8 mouse cellular contexts compared by ENCODE assay signal in the genomic region with DNA sequence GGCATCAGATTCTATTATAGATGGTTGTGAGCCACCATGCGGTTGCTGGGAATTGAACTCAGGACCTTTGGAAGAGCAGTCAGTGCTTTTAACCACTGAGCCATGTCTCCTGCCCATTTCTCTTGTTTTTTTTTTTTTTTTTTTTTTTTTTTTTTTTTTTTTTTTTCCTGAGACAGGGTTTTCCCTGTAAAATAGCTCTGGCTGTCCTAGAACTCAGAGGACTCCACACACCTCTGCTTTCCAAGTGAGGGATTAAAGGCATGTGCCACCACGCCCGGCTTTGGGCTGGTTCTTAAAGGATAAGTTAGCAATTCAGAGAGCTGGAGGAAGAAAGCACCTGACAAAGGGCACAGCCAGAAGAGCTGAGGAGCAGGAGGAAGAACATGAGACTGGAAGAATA. TPM values are rescaled to one million over a fixed set of nuclear protein-coding genes. Genes with fewer than 3 reads are reported as not detected.
DNase-seq lines count a peak whose midpoint lies in the region; ATAC-seq and TF ChIP-seq lines count a peak whose summit lies in the region.
"Not testable (repeated sequence)": the region's sequence is repeated elsewhere in the genome, so short reads cannot be mapped to it uniquely, and the experiment has no call there.

No protein-coding gene starts in this region.

- H3K9me3 ChIP-seq in E14TG2a.4 (ENCODE audit: low read length); embryonic facial prominence, embryonic 14.5 days (ENCODE audit: control insufficient read depth, low read length); heart, embryonic 13.5 days; intestine, embryonic 14.5 days (ENCODE audit: control insufficient read depth, low read length); limb, embryonic 15.5 days; liver, embryonic 16.5 days (replicated peaks; ENCODE audit: control insufficient read depth, low read length); neural tube, embryonic 12.5 days: not testable (repeated sequence)

- H3K27me3 ChIP-seq in E14TG2a.4 (ENCODE audit: insufficient read depth, low read length); embryonic facial prominence, embryonic 14.5 days (replicated peaks; ENCODE audit: control insufficient read depth, insufficient read depth, low read length); heart, embryonic 13.5 days (replicated peaks); intestine, embryonic 14.5 days (replicated peaks; ENCODE audit: control insufficient read depth, insufficient read depth, low read length); limb, embryonic 15.5 days; liver, embryonic 16.5 days (ENCODE audit: control insufficient read depth, insufficient read depth, low read depth, low read length); neural tube, embryonic 12.5 days (replicated peaks): not testable (repeated sequence)

- not testable (repeated sequence) for H3K27ac ChIP-seq in embryonic facial prominence, embryonic 14.5 days (replicated peaks; ENCODE audit: low read depth, low read length); heart, embryonic 13.5 days (replicated peaks); intestine, embryonic 14.5 days (ENCODE audit: low read depth); limb, embryonic 15.5 days; liver, embryonic 16.5 days (ENCODE audit: low read length); neural tube, embryonic 12.5 days

- peaks cover 71% of the 10 kb centered on the region for H3K36me3 ChIP-seq in E14TG2a.4 (ENCODE audit: insufficient read depth, low read length)
- H3K36me3 ChIP-seq in embryonic facial prominence, embryonic 14.5 days (ENCODE audit: control insufficient read depth, insufficient read depth, low read length), result peaks cover 20% of the 10 kb centered on the region
- peaks cover 40% of the 10 kb centered on the region for H3K36me3 ChIP-seq in heart, embryonic 13.5 days
- H3K36me3 ChIP-seq in intestine, embryonic 14.5 days (ENCODE audit: control insufficient read depth, insufficient read depth, low read length), result peaks cover 28% of the 10 kb centered on the region
- H3K36me3 ChIP-seq in limb, embryonic 15.5 days, result peaks cover 46% of the 10 kb centered on the region
- H3K36me3 ChIP-seq in liver, embryonic 16.5 days (ENCODE audit: control insufficient read depth, insufficient read depth), result not testable (repeated sequence)
- H3K36me3 ChIP-seq in neural tube, embryonic 12.5 days, result peaks cover 15% of the 10 kb centered on the region

- not testable (repeated sequence) for TF ChIP-seq CTCF in E14TG2a.4 (conservative IDR thresholded peaks at IDR 0.05; ENCODE audit: low read length)

- H3K4me1 ChIP-seq in E14TG2a.4 (replicated peaks; ENCODE audit: low read depth, low read length), result peaks cover 85% of the 10 kb centered on the region
- peaks cover 17% of the 10 kb centered on the region for H3K4me1 ChIP-seq in embryonic facial prominence, embryonic 14.5 days (ENCODE audit: control insufficient read depth, insufficient read depth, low read length)
- peaks cover 22% of the 10 kb centered on the region for H3K4me1 ChIP-seq in heart, embryonic 13.5 days
- not testable (repeated sequence) for H3K4me1 ChIP-seq in intestine, embryonic 14.5 days (replicated peaks; ENCODE audit: control insufficient read depth, insufficient read depth, low read length)
- peaks cover 21% of the 10 kb centered on the region for H3K4me1 ChIP-seq in limb, embryonic 15.5 days
- peaks cover 28% of the 10 kb centered on the region for H3K4me1 ChIP-seq in liver, embryonic 16.5 days (ENCODE audit: control insufficient read depth, low read depth, low read length)
- peaks cover 27% of the 10 kb centered on the region for H3K4me1 ChIP-seq in neural tube, embryonic 12.5 days

- H3K4me3 ChIP-seq in E14TG2a.4 (replicated peaks; ENCODE audit: low read length), result peak overlapping the region; percentile 97
- H3K4me3 ChIP-seq in embryonic facial prominence, embryonic 14.5 days (ENCODE audit: low read depth, low read length); heart, embryonic 13.5 days; intestine, embryonic 14.5 days (ENCODE audit: low read depth, low read length); limb, embryonic 15.5 days; liver, embryonic 16.5 days (ENCODE audit: low read depth, low read length); neural tube, embryonic 12.5 days: not testable (repeated sequence)

- H3K9ac ChIP-seq in embryonic facial prominence, embryonic 14.5 days (ENCODE audit: low read depth, low read length); heart, embryonic 13.5 days; intestine, embryonic 14.5 days (ENCODE audit: low read length); limb, embryonic 15.5 days; liver, embryonic 16.5 days (ENCODE audit: low read depth, low read length); neural tube, embryonic 12.5 days: not testable (repeated sequence)

- DNase-seq in R1 (ENCODE audit: low read depth, low spot score), result peak; percentile 20
- not testable (repeated sequence) for DNase-seq in embryonic facial prominence, embryonic 14.5 days (ENCODE audit: low spot score); intestine, embryonic 14.5 days (ENCODE audit: low spot score)

- ATAC-seq in embryonic facial prominence, embryonic 14.5 days (ENCODE audit: low read depth); heart, embryonic 13.5 days (ENCODE audit: extremely low read depth, insufficient number of reproducible peaks, low FRiP score, low TSS enrichment); intestine, embryonic 14.5 days (replicated peaks; ENCODE audit: low FRiP score, low TSS enrichment, low read depth); limb, embryonic 15.5 days (ENCODE audit: insufficient number of reproducible peaks, low FRiP score, low TSS enrichment, low read depth); liver, embryonic 16.5 days (ENCODE audit: low read depth); neural tube, embryonic 12.5 days (ENCODE audit: low FRiP score, low read depth): not testable (repeated sequence)

- WGBS in embryonic facial prominence, embryonic 14.5 days, result 87% methylated on average over 3 of the region's 3 CpGs
- 89% methylated on average over 3 of the region's 3 CpGs for WGBS in heart, embryonic 13.5 days
- 96% methylated on average over 3 of the region's 3 CpGs for WGBS in intestine, embryonic 14.5 days
- 92% methylated on average over 3 of the region's 3 CpGs for WGBS in limb, embryonic 15.5 days
- WGBS in liver, embryonic 16.5 days (ENCODE audit: insufficient replicate concordance), result 71% methylated on average over 3 of the region's 3 CpGs
- over 99% methylated on average over 3 of the region's 3 CpGs for WGBS in neural tube, embryonic 12.5 days

- peak overlapping the region; percentile 71; the same call in 1 of the 2 replicates for H3K4me2 ChIP-seq in embryonic facial prominence, embryonic 14.5 days (ENCODE audit: low read depth, low read length)
- H3K4me2 ChIP-seq in heart, embryonic 13.5 days, result peak overlapping the region; percentile 77
- H3K4me2 ChIP-seq in intestine, embryonic 14.5 days (ENCODE audit: low read length), result peak overlapping the region; percentile 76; the same call in 1 of the 2 replicates
- 0 out of 2 replicates have a peak overlapping the region, but pooled peaks have one; percentile 76 for H3K4me2 ChIP-seq in limb, embryonic 15.5 days
- peak overlapping the region; percentile 96; the same call in 1 of the 2 replicates for H3K4me2 ChIP-seq in liver, embryonic 16.5 days (ENCODE audit: low read depth, low read length)
- peak overlapping the region; percentile 81; the same call in 1 of the 2 replicates for H3K4me2 ChIP-seq in neural tube, embryonic 12.5 days (replicated peaks)

RNA-seq across cellular contexts. Expression of a gene that starts 1.9 kb away (rescaled TPM):
- polyA plus RNA-seq in embryonic facial prominence, embryonic 14.5 days (2014; fragmentation: Nextera tagmentation; extraction: Ambion mirVana), result 22.7 and 24.8 TPM in 2 replicates
- polyA plus RNA-seq in heart, embryonic 13.5 days (2015; fragmentation: Nextera tagmentation; extraction: Ambion mirVana), result 28.0 and 33.0 TPM in 2 replicates
- polyA plus RNA-seq in intestine, embryonic 14.5 days (2014; fragmentation: Nextera tagmentation; extraction: Ambion mirVana), result 37.7 and 38.5 TPM in 2 replicates
- 18.9 and 21.8 TPM in 2 replicates for polyA plus RNA-seq in limb, embryonic 15.5 days (2015; fragmentation: Nextera tagmentation; extraction: Ambion mirVana)
- polyA plus RNA-seq in liver, embryonic 16.5 days (2015; fragmentation: Nextera tagmentation; extraction: Ambion mirVana), result 9.9 and 10.1 TPM in 2 replicates
- 22.4 and 23.0 TPM in 2 replicates for polyA plus RNA-seq in neural tube, embryonic 12.5 days (2016; fragmentation: Nextera tagmentation; extraction: Ambion mirVana)

RNA-seq across cellular contexts. Expression of a gene that starts 2.1 kb away (rescaled TPM):
- polyA plus RNA-seq in embryonic facial prominence, embryonic 14.5 days (2014; fragmentation: Nextera tagmentation; extraction: Ambion mirVana), result 68.2 and 69.5 TPM in 2 replicates
- 26.7 and 28.1 TPM in 2 replicates for polyA plus RNA-seq in heart, embryonic 13.5 days (2015; fragmentation: Nextera tagmentation; extraction: Ambion mirVana)
- polyA plus RNA-seq in intestine, embryonic 14.5 days (2014; fragmentation: Nextera tagmentation; extraction: Ambion mirVana), result 45.4 and 48.3 TPM in 2 replicates
- polyA plus RNA-seq in limb, embryonic 15.5 days (2015; fragmentation: Nextera tagmentation; extraction: Ambion mirVana), result 81.3 and 89.9 TPM in 2 replicates
- 10.6 and 12.1 TPM in 2 replicates for polyA plus RNA-seq in liver, embryonic 16.5 days (2015; fragmentation: Nextera tagmentation; extraction: Ambion mirVana)
- polyA plus RNA-seq in neural tube, embryonic 12.5 days (2016; fragmentation: Nextera tagmentation; extraction: Ambion mirVana), result 47.7 and 51.6 TPM in 2 replicates

RNA-seq across cellular contexts. Expression of a gene that starts 44.3 kb away (rescaled TPM):
- polyA plus RNA-seq in embryonic facial prominence, embryonic 14.5 days (2014; fragmentation: Nextera tagmentation; extraction: Ambion mirVana), result 12.4 and 15.6 TPM in 2 replicates
- 10.5 and 11.0 TPM in 2 replicates for polyA plus RNA-seq in heart, embryonic 13.5 days (2015; fragmentation: Nextera tagmentation; extraction: Ambion mirVana)
- 16.4 and 18.9 TPM in 2 replicates for polyA plus RNA-seq in intestine, embryonic 14.5 days (2014; fragmentation: Nextera tagmentation; extraction: Ambion mirVana)
- 13.9 and 14.2 TPM in 2 replicates for polyA plus RNA-seq in limb, embryonic 15.5 days (2015; fragmentation: Nextera tagmentation; extraction: Ambion mirVana)
- polyA plus RNA-seq in liver, embryonic 16.5 days (2015; fragmentation: Nextera tagmentation; extraction: Ambion mirVana), result 4.7 and 5.3 TPM in 2 replicates
- 25.4 and 27.0 TPM in 2 replicates for polyA plus RNA-seq in neural tube, embryonic 12.5 days (2016; fragmentation: Nextera tagmentation; extraction: Ambion mirVana)

RNA-seq across cellular contexts. Expression of a gene that starts 44.3 kb away (rescaled TPM):
- polyA plus RNA-seq in embryonic facial prominence, embryonic 14.5 days (2014; fragmentation: Nextera tagmentation; extraction: Ambion mirVana), result 223 and 228 TPM in 2 replicates
- polyA plus RNA-seq in heart, embryonic 13.5 days (2015; fragmentation: Nextera tagmentation; extraction: Ambion mirVana), result 180 and 207 TPM in 2 replicates
- 311 and 312 TPM in 2 replicates for polyA plus RNA-seq in intestine, embryonic 14.5 days (2014; fragmentation: Nextera tagmentation; extraction: Ambion mirVana)
- polyA plus RNA-seq in limb, embryonic 15.5 days (2015; fragmentation: Nextera tagmentation; extraction: Ambion mirVana), result 186 and 202 TPM in 2 replicates
- polyA plus RNA-seq in liver, embryonic 16.5 days (2015; fragmentation: Nextera tagmentation; extraction: Ambion mirVana), result 84.4 and 93.5 TPM in 2 replicates
- polyA plus RNA-seq in neural tube, embryonic 12.5 days (2016; fragmentation: Nextera tagmentation; extraction: Ambion mirVana), result 197 and 199 TPM in 2 replicates
